Mouse (Mus musculus): ENCODE measurements around the gene Mag. TPM values are rescaled to one million over a fixed set of nuclear protein-coding genes. Genes with fewer than 3 reads are reported as not detected.

Gene Mag
- total RNA-seq, 1 experiment from 2014 or later, result 0.21 TPM

GRCm38 (mm10) chr7:30863386-30863785, 51.3 kb downstream of the Mag start:
- DNase-seq, result no peak

- DNase-seq, result no peak
Observed at GRCm38 (mm10) chr7:30861464-30861863, 53.2 kb downstream of the Mag start, which contains the start of gene Ffar1. Gene Ffar1 (minus strand): TSS chr7:30861564.

- peak; percentile 44 for DNase-seq
Observed at GRCm38 (mm10) chr7:30859635-30860402, 54.9 kb downstream of the Mag start.

GRCm38 (mm10) chr7:30859290-30859634, 55.4 kb downstream of the Mag start:
- DNase-seq, result peak; percentile 80

GRCm38 (mm10) chr7:30857746-30858145, 56.9 kb downstream of the Mag start:
- no peak for DNase-seq

GRCm38 (mm10) chr7:30856078-30856477, 58.6 kb downstream of the Mag start, which contains the start of gene Ffar3:
Gene Ffar3 (minus strand): TSS chr7:30856178.
- no peak for DNase-seq

- DNase-seq, result no peak
Observed at GRCm38 (mm10) chr7:30851421-30851820, 63.3 kb downstream of the Mag start.

Other genes with a start within 250 kb of the Mag start
- gene Haus5, start 249.9 kb downstream of the Mag start, total RNA-seq (2021), result 12.6 and 13.5 TPM in 2 replicates
- gene Pmis2, start 243.3 kb downstream of the Mag start, total RNA-seq (2021), result not detected in 2 replicates
- gene 2200002J24Rik, start 215.9 kb downstream of the Mag start, total RNA-seq (2021), result 5.5 and 11.1 TPM in 2 replicates
- gene Atp4a, start 202.7 kb downstream of the Mag start, total RNA-seq (2021), result 3.6 and 3.8 TPM in 2 replicates
- gene Tmem147, start 185.3 kb downstream of the Mag start, total RNA-seq (2021), result 209 TPM in 2 replicates
- not detected in 2 replicates for gene Gapdhs, start 171.2 kb downstream of the Mag start, total RNA-seq (2021)
- 310 and 338 TPM in 2 replicates for gene Sbsn, start 163.4 kb downstream of the Mag start, total RNA-seq (2021)
- gene Dmkn, start 151.1 kb downstream of the Mag start, total RNA-seq (2021), result 1.4 and 2.6 TPM in 2 replicates
- not detected in 2 replicates for gene Krtdap, start 127.0 kb downstream of the Mag start, total RNA-seq (2021)
- 0.52 TPM in 1 of 2 replicates, not detected in the other for gene Ffar2, start 91.1 kb downstream of the Mag start, total RNA-seq (2021)
- gene Ffar3, start 58.7 kb downstream of the Mag start, total RNA-seq (2021), result 0.70 TPM in 1 of 2 replicates, not detected in the other
- gene Ffar1, start 53.3 kb downstream of the Mag start, total RNA-seq (2021), result not detected in 2 replicates
- 0.30 TPM in 1 of 2 replicates, not detected in the other for gene Cd22, start 34.5 kb downstream of the Mag start, total RNA-seq (2021)
- 2.4 and 9.8 TPM in 2 replicates for gene Hamp2, start 9.8 kb upstream of the Mag start, total RNA-seq (2021)
- gene Hamp, start 29.2 kb upstream of the Mag start, total RNA-seq (2021), result 11.2 and 12.4 TPM in 2 replicates
- 150 and 153 TPM in 2 replicates for gene Usf2, start 41.9 kb upstream of the Mag start, total RNA-seq (2021)
- gene Lsr, start 58.6 kb upstream of the Mag start, total RNA-seq (2021), result 4.7 and 5.1 TPM in 2 replicates
- gene Fam187b, start 58.9 kb upstream of the Mag start, total RNA-seq (2021), result 1.00 TPM in 1 of 2 replicates, not detected in the other
- 35.9 and 36.5 TPM in 2 replicates for gene Fxyd5, start 127.6 kb upstream of the Mag start, total RNA-seq (2021)
- 0.55 TPM in 1 of 2 replicates, not detected in the other for gene Fxyd7, start 136.6 kb upstream of the Mag start, total RNA-seq (2021)
- 151 and 212 TPM in 2 replicates for gene Fxyd1, start 142.3 kb upstream of the Mag start, total RNA-seq (2021)
- 3.7 and 3.8 TPM in 2 replicates for gene Lgi4, start 144.5 kb upstream of the Mag start, total RNA-seq (2021)
- 0.73 and 1.9 TPM in 2 replicates for gene Fxyd3, start 161.8 kb upstream of the Mag start, total RNA-seq (2021)
- 1.4 and 4.5 TPM in 2 replicates for gene Hpn, start 200.4 kb upstream of the Mag start, total RNA-seq (2021)
- gene Scn1b, start 212.1 kb upstream of the Mag start, total RNA-seq (2021), result 10.1 and 11.3 TPM in 2 replicates
- 42.9 and 50.5 TPM in 2 replicates for gene Gramd1a, start 241.0 kb upstream of the Mag start, total RNA-seq (2021)